Mouse (Mus musculus) myocyte (in vitro differentiated cells): ENCODE data around the gene Cfap70. TPM values are rescaled to one million over a fixed set of nuclear protein-coding genes. Genes with fewer than 3 reads are reported as not detected.

Experiments
- H3K27me3 ChIP-seq: one replicate; pipeline ENCODE4 v1.6.1; 2011; ENCODE audit not compliant: control insufficient read depth, insufficient read depth, insufficient read length
- H3K36me3 ChIP-seq: one replicate; pipeline ENCODE4 v1.6.1; 2011; ENCODE audit not compliant: control insufficient read depth, insufficient read depth
- H3K4me2 ChIP-seq: one replicate; pipeline ENCODE4 v1.6.1; 2011; ENCODE audit warnings: low read depth, control low read depth
- H3K4me3 ChIP-seq: one replicate; pipeline ENCODE4 v1.5.1; 2011; ENCODE audit warnings: mild to moderate bottlenecking, control low read depth, moderate library complexity
- H3K79me2 ChIP-seq: one replicate; pipeline ENCODE4 v1.6.1; 2011; ENCODE audit not compliant: control insufficient read depth, insufficient read depth
- H3ac ChIP-seq: one replicate; pipeline ENCODE4 v1.6.1; 2011; ENCODE audit not compliant: control insufficient read depth, insufficient read length
- CEBPB ChIP-seq: IDR thresholded peaks from 2 replicates; pipeline ENCODE4 v1.6.1; 2011; ENCODE audit warnings: mild to moderate bottlenecking, moderate library complexity; ENCODE audit not compliant: poor library complexity, insufficient read depth, severe bottlenecking
- E2F4 ChIP-seq: IDR thresholded peaks from one replicate; pipeline ENCODE4 v1.6.1; 2011; ENCODE audit warnings: mild to moderate bottlenecking, control low read depth, moderate library complexity; ENCODE audit not compliant: insufficient read depth
- MAX ChIP-seq: IDR thresholded peaks from one replicate; pipeline ENCODE4 v1.6.1; 2011; ENCODE audit warnings: low read depth, mild to moderate bottlenecking, control low read depth
- MYOD1 ChIP-seq, 3 experiments: IDR thresholded peaks; one replicate each; pipeline ENCODE4 v1.6.1; 2011; ENCODE audit warnings: control low read depth in 2 of 3, low read depth in 2 of 3, mild to moderate bottlenecking in 2 of 3, moderate library complexity in 1 of 3; ENCODE audit not compliant: insufficient read length in 2 of 3, control insufficient read depth in 1 of 3
- MYOG ChIP-seq, 3 experiments: IDR thresholded peaks; one replicate each; pipeline ENCODE4 v1.6.1; 2011; ENCODE audit warnings: control low read depth in 2 of 3, low read depth in 2 of 3, mild to moderate bottlenecking in 2 of 3; ENCODE audit not compliant: insufficient read length in 2 of 3, control insufficient read depth in 1 of 3, insufficient read depth in 1 of 3
- POLR2A ChIP-seq: IDR thresholded peaks from one replicate; pipeline ENCODE4 v1.6.1; 2011; ENCODE audit warnings: low read depth, mild to moderate bottlenecking, control low read depth, moderate library complexity; ENCODE audit not compliant: insufficient read length
- POLR2AphosphoS2 ChIP-seq: IDR thresholded peaks from one replicate; pipeline ENCODE4 v1.6.1; 2011; ENCODE audit warnings: low read depth, control low read depth; ENCODE audit not compliant: insufficient read length
- REST ChIP-seq: IDR thresholded peaks from one replicate; pipeline ENCODE4 v1.6.1; 2011; ENCODE audit warnings: mild to moderate bottlenecking, control low read depth, moderate library complexity; ENCODE audit not compliant: insufficient read depth, insufficient read length
- SRF ChIP-seq: IDR thresholded peaks from one replicate; pipeline ENCODE4 v1.6.1; 2011; ENCODE audit warnings: low read depth; ENCODE audit not compliant: control insufficient read depth, insufficient read length
- TCF12 ChIP-seq: IDR thresholded peaks from one replicate; pipeline ENCODE4 v1.6.1; 2011; ENCODE audit warnings: mild to moderate bottlenecking, control low read depth; ENCODE audit not compliant: poor library complexity, insufficient read depth, severe bottlenecking
- TCF3 ChIP-seq: IDR thresholded peaks from one replicate; pipeline ENCODE4 v1.6.1; 2011; ENCODE audit warnings: low read depth, control low read depth; ENCODE audit not compliant: insufficient read length
- USF1 ChIP-seq: IDR thresholded peaks from one replicate; pipeline ENCODE4 v1.6.1; 2011; ENCODE audit warnings: low read depth, mild to moderate bottlenecking, control low read depth, moderate library complexity
- polyA plus RNA-seq: library from polyadenylated mRNA; unstranded; fragments of >200 nt; fragmentation: generic; extraction: Trizol; gene quantifications from one replicate; pipeline ENCODE4 v1.2.1, GENCODE M21; 2012; ENCODE audit warnings: missing spikeins

The Cfap70 gene
- polyA plus RNA-seq, 1 experiment: not detected

- no peak overlapping the region for H3K4me3 ChIP-seq
- H3K4me2 ChIP-seq: no peak overlapping the region
- peaks cover 14% of the 10 kb centered on the region for H3K36me3 ChIP-seq
- H3K79me2 ChIP-seq: no peaks in the 10 kb centered on the region
- TF ChIP-seq MYOD1 (IDR thresholded peaks at IDR 0.05; ENCODE audit: control insufficient read depth in 1 of 3, insufficient read length in 2 of 3, low read depth in 2 of 3): no peak
- no peak for TF ChIP-seq TCF3
- TF ChIP-seq CEBPB: no peak
- no peak for TF ChIP-seq E2F4
- TF ChIP-seq MYOG (IDR thresholded peaks at IDR 0.05; ENCODE audit: control insufficient read depth in 1 of 3, insufficient read depth in 1 of 3, insufficient read length in 2 of 3, low read depth in 2 of 3): no peak
- TF ChIP-seq POLR2AphosphoS2: no peak
- no peak for TF ChIP-seq POLR2A
- no peak for TF ChIP-seq REST
- TF ChIP-seq SRF: no peak
- no peak for TF ChIP-seq TCF12
- TF ChIP-seq MAX: no peak
- no peak for TF ChIP-seq USF1
- H3ac ChIP-seq: no peak overlapping the region
- H3K27me3 ChIP-seq: no peaks in the 10 kb centered on the region
Measured at GRCm38 (mm10) chr14:20377112-20377521, 74.9 kb downstream of the Cfap70 start.

DNA sequence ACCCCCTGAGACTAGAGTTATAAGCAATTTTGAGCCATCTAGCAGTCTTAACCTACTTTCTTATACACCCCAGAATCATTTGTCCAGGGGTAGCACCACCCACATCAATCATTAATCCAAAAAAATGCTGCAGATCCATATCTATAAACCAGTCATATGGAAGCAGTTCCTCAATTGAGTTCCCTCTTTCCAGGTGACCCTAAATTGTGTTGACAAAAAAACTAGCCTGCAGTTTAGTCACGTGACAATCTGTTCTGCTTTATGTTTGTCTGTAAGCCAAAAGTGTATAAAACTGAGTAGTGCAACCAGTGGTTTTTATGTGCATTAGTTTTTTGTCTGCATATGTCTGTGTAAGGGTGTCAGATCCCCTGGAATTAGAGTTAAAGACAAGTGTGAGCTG, 80.2 kb downstream of the Cfap70 start:
- no peaks in the 10 kb centered on the region for H3K27me3 ChIP-seq
- H3K36me3 ChIP-seq: peaks cover 8% of the 10 kb centered on the region
- no peak overlapping the region for H3ac ChIP-seq
- H3K4me3 ChIP-seq: no peak overlapping the region
- H3K4me2 ChIP-seq: no peak overlapping the region
- H3K79me2 ChIP-seq: no peaks in the 10 kb centered on the region
- no peak for TF ChIP-seq REST
- TF ChIP-seq MAX: no peak
- no peak for TF ChIP-seq E2F4
- TF ChIP-seq USF1: no peak
- no peak for TF ChIP-seq POLR2AphosphoS2
- TF ChIP-seq POLR2A: no peak
- no peak for TF ChIP-seq MYOD1 (IDR thresholded peaks at IDR 0.05; ENCODE audit: control insufficient read depth in 1 of 3, insufficient read length in 2 of 3, low read depth in 2 of 3)
- TF ChIP-seq TCF12: no peak
- TF ChIP-seq TCF3: no peak
- TF ChIP-seq SRF: no peak
- no peak for TF ChIP-seq MYOG (IDR thresholded peaks at IDR 0.05; ENCODE audit: control insufficient read depth in 1 of 3, insufficient read depth in 1 of 3, insufficient read length in 2 of 3, low read depth in 2 of 3)
- TF ChIP-seq CEBPB: no peak

GRCm38 (mm10) chr14:20370798-20371197, 81.2 kb downstream of the Cfap70 start:
- H3K79me2 ChIP-seq: no peaks in the 10 kb centered on the region
- H3K4me3 ChIP-seq: no peak overlapping the region
- TF ChIP-seq POLR2A (no peak), E2F4 (no peak), SRF (no peak), POLR2AphosphoS2 (no peak), TCF12 (no peak), USF1 (no peak), TCF3 (no peak), MAX (no peak), CEBPB (no peak), MYOD1 (IDR thresholded peaks at IDR 0.05; ENCODE audit: control insufficient read depth in 1 of 3, insufficient read length in 2 of 3, low read depth in 2 of 3) (no peak), MYOG (IDR thresholded peaks at IDR 0.05; ENCODE audit: control insufficient read depth in 1 of 3, insufficient read depth in 1 of 3, insufficient read length in 2 of 3, low read depth in 2 of 3) (no peak), REST (no peak)
- H3K36me3 ChIP-seq: peaks cover 2% of the 10 kb centered on the region
- H3K4me2 ChIP-seq: no peak overlapping the region
- no peaks in the 10 kb centered on the region for H3K27me3 ChIP-seq
- no peak overlapping the region for H3ac ChIP-seq

DNA sequence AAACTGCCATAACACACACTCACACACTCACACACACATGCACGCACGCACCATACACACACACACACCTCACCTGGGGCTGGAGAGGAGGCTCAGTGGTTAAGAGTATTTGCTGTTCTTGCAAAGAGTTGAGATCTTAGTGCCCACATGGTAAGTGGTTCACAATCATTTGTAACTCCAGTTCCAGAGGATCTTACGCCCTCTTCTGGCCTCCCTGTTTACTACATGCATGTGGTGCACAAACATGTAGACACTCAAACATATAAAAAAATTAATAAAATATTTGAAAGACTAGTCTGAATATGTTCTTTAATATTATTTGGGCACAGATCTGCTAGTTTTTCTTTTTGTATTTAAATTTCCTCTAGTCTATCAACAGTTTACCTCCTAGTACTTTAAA, 83.8 kb downstream of the Cfap70 start:
- TF ChIP-seq MYOD1 (IDR thresholded peaks at IDR 0.05; ENCODE audit: control insufficient read depth in 1 of 3, insufficient read length in 2 of 3, low read depth in 2 of 3) (no peak), SRF (no peak), MAX (no peak), USF1 (no peak), CEBPB (no peak), POLR2A (no peak), E2F4 (no peak), MYOG (IDR thresholded peaks at IDR 0.05; ENCODE audit: control insufficient read depth in 1 of 3, insufficient read depth in 1 of 3, insufficient read length in 2 of 3, low read depth in 2 of 3) (no peak), TCF3 (no peak), POLR2AphosphoS2 (no peak), TCF12 (no peak), REST (no peak)
- H3K79me2 ChIP-seq: no peaks in the 10 kb centered on the region
- peaks cover 3% of the 10 kb centered on the region for H3K36me3 ChIP-seq
- no peak overlapping the region for H3K4me2 ChIP-seq
- no peak overlapping the region for H3ac ChIP-seq
- H3K27me3 ChIP-seq: no peaks in the 10 kb centered on the region
- H3K4me3 ChIP-seq: no peak overlapping the region
